Mouse (Mus musculus) spleen, adult 2 months (tissue): ENCODE results near the gene Dhtkd1.

Source experiments
- CTCF ChIP-seq: fragments of 200-500 bp; IDR thresholded peaks from 2 replicates; pipeline ENCODE4 v1.5.1; 2011; ENCODE audit warnings: mild to moderate bottlenecking, inconsistent platforms; ENCODE audit not compliant: insufficient read depth, insufficient read length, insufficient replicate concordance; ENCODE audit errors: extremely low read depth
- POLR2A ChIP-seq: fragments of 200-500 bp; IDR thresholded peaks from 2 replicates; pipeline ENCODE4 v1.6.1; 2011; ENCODE audit warnings: low read depth, low read length, inconsistent platforms

- TF ChIP-seq POLR2A = no peak
- TF ChIP-seq CTCF = no peak
Observed at GRCm38 (mm10) chr2:5965972-5966371, 23.4 kb upstream of the Dhtkd1 start.
